Mouse (Mus musculus) left cerebral cortex, adult 9 months (tissue): ENCODE data around the gene Cib4.

ENCODE experiments used
- DNase-seq, 2 experiments: peaks; one replicate each; pipeline ENCODE4 v3.0.0; 2022; ENCODE audit warnings: low spot score in 2 of 2

Cib4 gene

GRCm38 (mm10) chr5:30440308-30440906 lies 105.2 kb downstream of the Cib4 start:
- DNase-seq, result no peak

DNA sequence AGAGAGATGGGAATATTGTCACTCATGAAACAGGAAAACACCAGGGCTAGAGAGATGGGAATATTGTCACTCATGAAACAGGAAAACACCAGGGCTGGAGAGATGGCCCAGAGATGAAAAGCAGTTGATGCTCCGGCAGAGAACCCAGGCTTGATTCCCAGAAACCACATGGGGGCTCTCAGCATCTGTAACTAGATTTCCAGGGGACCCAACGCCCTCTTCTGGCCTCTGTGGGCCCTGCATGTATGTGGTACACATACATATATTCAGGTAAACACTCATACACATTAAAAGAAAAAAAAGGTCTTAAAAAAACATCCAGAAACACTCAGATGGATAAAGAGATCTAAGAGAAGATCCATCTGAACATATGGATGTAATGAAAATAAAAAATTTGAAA lies 106.7 kb downstream of the Cib4 start:
- DNase-seq, result no peak
